Mouse (Mus musculus): ENCODE data around the gene Evc2. TPM values are rescaled to one million over a fixed set of nuclear protein-coding genes. Genes with fewer than 3 reads are reported as not detected.

Gene Evc2
- polyA plus RNA-seq, 1 experiment from 2014 or later, result 6.6 TPM

GRCm38 (mm10) chr5:37471584-37471983 is 133.3 kb downstream of the Evc2 start:
- no peaks in the 10 kb centered on the region for H3K27me3 ChIP-seq (ENCODE audit: control insufficient read depth, insufficient read depth, low read length)
- no peak overlapping the region for H3K4me2 ChIP-seq (ENCODE audit: low read depth, low read length)
- 84% methylated on average over 4 of the region's 4 CpGs for WGBS
- H3K9me3 ChIP-seq (replicated peaks; ENCODE audit: control insufficient read depth, low read length), result no peaks in the 10 kb centered on the region; the same call in 1 of the 2 replicates
- no peak overlapping the region for H3K9ac ChIP-seq (ENCODE audit: low read length)
- ATAC-seq (replicated peaks; ENCODE audit: extremely low read depth, insufficient read depth, low FRiP score), result no peak
- no peak overlapping the region for H3K4me3 ChIP-seq (ENCODE audit: low read length)
- H3K4me1 ChIP-seq (ENCODE audit: control insufficient read depth, insufficient read depth, low read length), result no peaks in the 10 kb centered on the region
- H3K27ac ChIP-seq (ENCODE audit: low read length), result no peak overlapping the region
- H3K36me3 ChIP-seq (ENCODE audit: control insufficient read depth, insufficient read depth), result no peaks in the 10 kb centered on the region

- H3K27me3 ChIP-seq (ENCODE audit: control insufficient read depth, insufficient read depth, low read length), result no peaks in the 10 kb centered on the region
- WGBS, result 66% methylated on average over 3 of the region's 3 CpGs
- no peaks in the 10 kb centered on the region; the same call in 1 of the 2 replicates for H3K9me3 ChIP-seq (replicated peaks; ENCODE audit: control insufficient read depth, low read length)
- no peak overlapping the region for H3K4me2 ChIP-seq (ENCODE audit: low read depth, low read length)
- H3K27ac ChIP-seq (ENCODE audit: low read length), result no peak overlapping the region
- no peak for ATAC-seq (replicated peaks; ENCODE audit: extremely low read depth, insufficient read depth, low FRiP score)
- H3K9ac ChIP-seq (ENCODE audit: low read length), result no peak overlapping the region
- H3K36me3 ChIP-seq (ENCODE audit: control insufficient read depth, insufficient read depth), result no peaks in the 10 kb centered on the region
- H3K4me3 ChIP-seq (ENCODE audit: low read length), result no peak overlapping the region
- H3K4me1 ChIP-seq (ENCODE audit: control insufficient read depth, insufficient read depth, low read length), result no peaks in the 10 kb centered on the region
These were observed 133.8 kb downstream of the Evc2 start for GRCm38 (mm10) chr5:37472025-37472608.

Other genes starting within 250 kb of the Evc2 start
- 6.7 and 8.5 TPM in 2 replicates for gene Crmp1, start 96.6 kb upstream of the Evc2 start, polyA plus RNA-seq (2015; fragmentation: Nextera tagmentation; extraction: Ambion mirVana)
- gene Evc, start 1.6 kb upstream of the Evc2 start, polyA plus RNA-seq (2015; fragmentation: Nextera tagmentation; extraction: Ambion mirVana), result 3.2 and 4.9 TPM in 2 replicates

Measured in heart, embryonic 16.5 days (tissue).